Mouse (Mus musculus) megakaryocyte, embryonic 14.5 days (primary cell): ENCODE data around the gene Rcsd1. TPM values are rescaled to one million over a fixed set of nuclear protein-coding genes. Genes with fewer than 3 reads are reported as not detected.
"Not testable (repeated sequence)": the region's sequence is repeated elsewhere in the genome, so short reads cannot be mapped to it uniquely, and the experiment has no call there.

Source experiments
- H3K27me3 ChIP-seq: replicated peaks from 2 replicates; pipeline ENCODE3; 2012; ENCODE audit warnings: inconsistent platforms
- H3K36me3 ChIP-seq: replicated peaks from 2 replicates; pipeline ENCODE3; 2012; ENCODE audit warnings: low read length, inconsistent platforms, mixed read lengths
- H3K4me1 ChIP-seq: 2 replicates; pipeline ENCODE4 v1.6.1; 2012; ENCODE audit warnings: inconsistent platforms
- H3K4me3 ChIP-seq: replicated peaks from 2 replicates; pipeline ENCODE3; 2012; ENCODE audit warnings: moderate library complexity, mild to moderate bottlenecking, inconsistent platforms
- H3K9me3 ChIP-seq: 2 replicates; pipeline ENCODE4 v1.6.1; 2012; ENCODE audit warnings: inconsistent platforms
- FLI1 ChIP-seq: IDR thresholded peaks from 2 replicates; pipeline ENCODE4 v1.6.1; 2012; ENCODE audit warnings: low read length, inconsistent platforms, mixed read lengths
- GATA1 ChIP-seq: IDR thresholded peaks from 3 replicates; pipeline ENCODE4 v1.6.1; 2012; ENCODE audit warnings: mixed read lengths, low read length, inconsistent platforms, borderline replicate concordance
- polyA plus RNA-seq: library from polyadenylated mRNA; stranded (reverse); fragments of >175 nt; gene quantifications from 2 replicates; pipeline ENCODE4 v1.2.3, GENCODE M21; 2012; ENCODE audit warnings: low replicate concordance; ENCODE audit not compliant: insufficient read depth

Gene Rcsd1
- polyA plus RNA-seq, 1 experiment, result 11.0 TPM

GRCm38 (mm10) chr1:165681045-165681794 lies 28.3 kb downstream of the Rcsd1 start:
- TF ChIP-seq GATA1 (no peak), FLI1 (no peak)
- H3K27me3 ChIP-seq, result peaks cover 20% of the 10 kb centered on the region
- no peaks in the 10 kb centered on the region for H3K9me3 ChIP-seq
- peak overlapping the region; percentile 48 for H3K4me3 ChIP-seq
- H3K4me1 ChIP-seq, result peaks cover 47% of the 10 kb centered on the region
- H3K36me3 ChIP-seq, result no peaks in the 10 kb centered on the region

GRCm38 (mm10) chr1:165680086-165680485 lies 29.5 kb downstream of the Rcsd1 start:
- not testable (repeated sequence) for H3K9me3 ChIP-seq, H3K4me3 ChIP-seq, H3K36me3 ChIP-seq
- H3K4me1 ChIP-seq, result peaks cover 51% of the 10 kb centered on the region
- peaks cover 24% of the 10 kb centered on the region for H3K27me3 ChIP-seq

- H3K4me1 ChIP-seq, result peaks cover 47% of the 10 kb centered on the region
- TF ChIP-seq GATA1 (no peak), FLI1 (no peak)
- no peaks in the 10 kb centered on the region for H3K36me3 ChIP-seq
- no peaks in the 10 kb centered on the region for H3K9me3 ChIP-seq
- H3K27me3 ChIP-seq, result peaks cover 24% of the 10 kb centered on the region
- H3K4me3 ChIP-seq, result no peak overlapping the region
These were observed 29.9 kb downstream of the Rcsd1 start for GRCm38 (mm10) chr1:165679618-165679997.

DNA sequence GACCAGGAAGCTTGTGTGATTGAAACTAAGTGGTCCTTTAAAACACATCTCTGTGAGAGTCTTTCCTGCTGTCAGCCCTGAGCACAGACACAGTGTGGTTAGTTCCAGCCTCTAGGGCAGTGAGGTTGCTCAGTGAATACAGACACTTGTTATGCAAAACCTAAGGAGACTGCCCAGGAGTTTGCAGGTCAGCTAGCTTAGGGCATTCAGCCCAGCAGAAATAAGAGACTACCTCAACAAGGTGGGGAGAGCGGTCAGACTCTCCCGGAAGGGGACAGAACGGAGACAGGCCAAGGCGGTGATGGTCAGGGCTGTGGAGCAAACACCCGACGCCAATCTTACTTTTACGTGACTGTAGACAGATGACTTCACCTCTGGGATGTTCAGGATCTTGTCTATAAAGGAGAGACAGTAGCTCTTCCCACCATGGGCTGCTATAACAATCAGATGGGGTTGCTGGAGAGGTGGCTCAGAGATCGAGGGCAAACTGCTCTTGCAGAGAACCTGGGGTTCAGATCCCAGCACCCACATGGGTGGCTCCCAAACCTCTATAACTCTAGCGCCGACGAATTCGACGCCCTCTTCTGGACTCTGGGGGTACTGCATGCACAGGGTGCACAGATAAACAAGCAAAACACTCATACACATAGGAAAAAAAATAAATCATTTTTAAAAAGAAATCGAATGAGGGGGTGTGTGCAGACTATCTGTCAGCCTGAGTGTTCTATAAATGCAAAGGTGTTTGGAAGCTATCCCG lies 30.5 kb downstream of the Rcsd1 start:
- Histone ChIP-seq H3K4me3 (no peak overlapping the region), H3K4me1 (peaks cover 41% of the 10 kb centered on the region), H3K27me3 (peaks cover 28% of the 10 kb centered on the region), H3K36me3 (no peaks in the 10 kb centered on the region), H3K9me3 (no peaks in the 10 kb centered on the region)
- TF ChIP-seq FLI1, result no peak
- no peak for TF ChIP-seq GATA1

DNA sequence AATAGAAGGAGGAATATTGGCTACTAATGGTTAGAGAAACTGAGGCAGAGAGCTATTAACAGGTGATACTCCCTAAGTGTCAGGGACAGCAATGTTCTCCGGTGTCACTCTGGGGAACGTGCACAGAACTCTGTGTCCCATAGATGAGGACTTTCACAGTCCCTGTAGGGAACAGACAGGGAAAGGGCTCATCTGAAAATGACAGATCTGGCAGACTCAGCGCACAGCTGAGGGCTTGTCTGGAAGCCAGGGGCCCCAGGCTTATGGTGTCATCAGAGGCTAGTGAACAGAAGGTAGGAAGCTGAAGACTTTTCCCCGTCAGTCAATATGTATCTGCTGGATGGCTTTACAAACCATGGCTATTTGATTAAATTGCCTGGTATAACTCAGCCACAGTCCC lies 32.0 kb downstream of the Rcsd1 start:
- Histone ChIP-seq H3K36me3 (no peaks in the 10 kb centered on the region), H3K9me3 (no peaks in the 10 kb centered on the region), H3K4me1 (peaks cover 36% of the 10 kb centered on the region), H3K27me3 (peaks cover 31% of the 10 kb centered on the region), H3K4me3 (no peak overlapping the region)
- TF ChIP-seq FLI1, result no peak

DNA sequence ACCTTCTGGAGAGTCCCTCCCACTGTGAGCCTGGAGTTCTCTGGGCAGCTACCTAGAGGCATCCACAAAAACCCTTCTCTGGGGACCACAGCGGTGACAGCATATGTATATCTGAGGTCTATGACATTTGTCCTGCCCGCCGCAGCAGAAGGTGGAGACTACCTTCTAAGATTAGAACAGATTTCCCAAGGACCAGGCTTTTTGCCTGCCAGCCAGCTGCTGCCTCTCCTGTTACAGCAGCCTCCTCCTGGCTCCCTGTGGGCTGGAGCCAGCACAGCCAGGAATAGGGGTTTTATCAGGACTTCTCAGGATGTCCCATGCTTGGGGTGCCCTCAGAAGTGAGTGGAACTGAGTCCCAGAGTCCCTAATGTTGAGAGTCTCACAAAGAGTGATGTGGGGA lies 32.6 kb downstream of the Rcsd1 start:
- H3K4me1 ChIP-seq, result peaks cover 30% of the 10 kb centered on the region
- H3K36me3 ChIP-seq, result no peaks in the 10 kb centered on the region

DNA sequence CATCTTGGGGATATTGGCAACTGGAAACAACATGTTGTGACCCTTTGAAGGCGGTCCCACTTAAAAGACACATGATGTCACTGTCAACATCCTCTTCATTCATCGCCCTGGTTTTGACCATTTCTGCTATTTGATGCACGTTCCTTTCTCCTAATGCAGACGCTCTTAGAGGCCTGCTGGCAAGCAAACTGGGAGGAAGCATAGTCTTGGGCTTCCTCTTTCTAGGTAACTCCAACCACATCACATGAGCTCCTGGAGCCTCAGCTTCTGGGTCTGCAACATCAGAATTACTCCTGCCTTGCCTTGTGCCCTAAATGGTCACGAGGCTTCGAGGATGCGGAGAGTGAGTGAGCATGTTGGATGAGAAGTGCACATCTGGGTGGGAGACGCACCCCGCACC lies 34.4 kb downstream of the Rcsd1 start:
- H3K36me3 ChIP-seq, result no peaks in the 10 kb centered on the region
- no peaks in the 10 kb centered on the region for H3K9me3 ChIP-seq
- H3K4me3 ChIP-seq, result peak overlapping the region; percentile 18
- TF ChIP-seq FLI1, result no peak
- H3K4me1 ChIP-seq, result peaks cover 19% of the 10 kb centered on the region
- H3K27me3 ChIP-seq, result peaks cover 47% of the 10 kb centered on the region

More for the DNA sequence above, 32.6 kb downstream of the Rcsd1 start:
- H3K9me3 ChIP-seq, result no peaks in the 10 kb centered on the region
- no peak overlapping the region for H3K4me3 ChIP-seq
- TF ChIP-seq GATA1 (no peak), FLI1 (no peak)
- peaks cover 36% of the 10 kb centered on the region for H3K27me3 ChIP-seq

DNA sequence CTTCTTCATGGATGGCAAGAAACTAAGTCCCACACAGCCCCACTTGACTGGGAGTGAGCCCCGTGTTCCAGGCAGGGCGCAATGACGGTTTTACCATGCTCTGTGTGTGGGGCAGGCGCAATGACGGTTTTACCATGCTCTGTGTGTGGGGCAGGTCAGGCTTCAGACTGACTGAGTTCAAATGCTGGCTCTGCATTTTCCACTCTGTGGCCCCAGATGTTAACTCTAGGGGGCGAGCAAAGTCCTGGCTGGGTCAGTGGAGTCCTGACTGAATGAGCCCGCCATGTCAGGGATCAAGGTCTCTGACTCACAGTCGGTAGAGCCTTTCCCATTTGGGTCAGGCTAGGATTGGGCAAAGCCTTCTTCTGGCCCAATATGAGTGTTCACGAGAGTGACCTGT lies 37.2 kb downstream of the Rcsd1 start:
- Histone ChIP-seq H3K4me1 (peaks cover 10% of the 10 kb centered on the region), H3K36me3 (no peaks in the 10 kb centered on the region), H3K9me3 (no peaks in the 10 kb centered on the region), H3K4me3 (no peak overlapping the region), H3K27me3 (peaks cover 56% of the 10 kb centered on the region)
- TF ChIP-seq FLI1, result no peak
- TF ChIP-seq GATA1, result no peak

DNA sequence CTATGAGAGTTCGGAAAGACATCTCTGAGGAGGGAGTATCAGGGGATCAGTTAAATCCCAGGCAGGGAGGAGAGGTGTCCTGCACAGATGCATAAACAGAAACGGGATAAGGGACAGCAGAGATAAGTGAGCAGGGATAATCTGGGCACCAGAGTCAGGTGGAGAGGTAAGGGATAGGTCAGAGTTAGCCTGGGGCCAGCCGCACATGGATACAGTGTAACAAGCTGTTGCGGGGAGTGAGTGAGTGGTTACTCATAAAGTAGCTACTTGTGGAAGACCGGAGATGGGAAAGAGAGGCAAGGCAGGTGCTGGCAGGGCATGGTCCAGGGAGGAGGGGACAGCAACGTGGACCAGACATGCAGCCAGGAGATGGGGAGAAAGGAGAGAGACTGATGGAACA lies 39.5 kb downstream of the Rcsd1 start:
- Histone ChIP-seq H3K36me3 (no peaks in the 10 kb centered on the region), H3K4me3 (no peak overlapping the region), H3K9me3 (no peaks in the 10 kb centered on the region), H3K27me3 (peaks cover 43% of the 10 kb centered on the region), H3K4me1 (peaks cover 5% of the 10 kb centered on the region; the same call in 1 of the 2 replicates)
- TF ChIP-seq GATA1 (no peak), FLI1 (no peak)

DNA sequence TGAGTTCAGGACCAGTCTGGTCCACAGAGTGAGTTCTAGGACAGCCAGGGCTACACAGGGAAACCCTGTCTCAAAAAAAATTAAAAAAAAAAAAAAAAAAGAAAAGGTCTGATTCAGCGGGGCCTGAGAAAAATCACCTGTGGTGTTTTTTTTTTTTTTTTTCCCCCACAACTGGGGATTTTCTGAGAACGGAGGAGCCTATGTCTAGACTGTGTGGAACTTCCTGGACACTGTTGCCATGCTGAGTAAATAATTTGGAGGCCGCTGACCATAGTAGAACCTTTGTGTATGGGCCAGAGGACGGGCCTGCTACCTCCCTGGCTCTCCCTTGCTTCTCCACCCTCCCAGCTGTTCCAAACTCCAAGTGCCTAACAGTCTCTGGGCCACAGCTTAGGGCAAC lies 40.7 kb downstream of the Rcsd1 start:
- Histone ChIP-seq H3K4me3 (no peak overlapping the region), H3K27me3 (peaks cover 36% of the 10 kb centered on the region), H3K9me3 (no peaks in the 10 kb centered on the region), H3K4me1 (peaks cover 5% of the 10 kb centered on the region; the same call in 1 of the 2 replicates), H3K36me3 (no peaks in the 10 kb centered on the region)
- TF ChIP-seq GATA1, result no peak
- TF ChIP-seq FLI1, result no peak

DNA sequence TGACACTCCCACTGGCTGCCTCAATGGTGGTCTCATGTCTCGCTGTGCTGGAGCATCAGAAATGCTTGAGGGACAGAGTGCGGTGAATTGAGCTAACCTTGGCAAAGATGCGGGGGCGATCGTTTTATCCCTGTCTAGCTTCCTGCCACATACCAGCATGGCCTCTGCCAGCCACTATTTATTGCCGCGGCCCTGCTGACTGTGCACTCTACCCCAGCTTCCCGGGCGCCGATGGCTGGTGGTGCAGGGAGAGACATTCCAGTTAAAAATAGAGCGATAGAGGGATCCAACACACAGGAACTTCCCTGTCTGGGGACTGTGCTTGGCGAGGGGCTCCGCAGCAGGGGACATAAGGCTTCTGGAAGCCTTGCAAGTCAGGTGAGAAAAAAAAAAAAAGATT lies 42.2 kb downstream of the Rcsd1 start:
- H3K27me3 ChIP-seq, result peaks cover 41% of the 10 kb centered on the region
- no peak overlapping the region for H3K4me3 ChIP-seq

More for the DNA sequence above, 42.2 kb downstream of the Rcsd1 start:
- TF ChIP-seq GATA1 (no peak), FLI1 (no peak)
- Histone ChIP-seq H3K9me3 (no peaks in the 10 kb centered on the region), H3K36me3 (peaks cover 4% of the 10 kb centered on the region), H3K4me1 (peaks cover 12% of the 10 kb centered on the region; the same call in 1 of the 2 replicates)
